Mouse (Mus musculus) WW6 (cell line): ENCODE data around the gene Slc36a3.

Experiments
- DNase-seq: peaks from one replicate; pipeline ENCODE4 v3.0.0-alpha.2; 2013; ENCODE audit warnings: low read depth, low spot score

Gene Slc36a3

DNA sequence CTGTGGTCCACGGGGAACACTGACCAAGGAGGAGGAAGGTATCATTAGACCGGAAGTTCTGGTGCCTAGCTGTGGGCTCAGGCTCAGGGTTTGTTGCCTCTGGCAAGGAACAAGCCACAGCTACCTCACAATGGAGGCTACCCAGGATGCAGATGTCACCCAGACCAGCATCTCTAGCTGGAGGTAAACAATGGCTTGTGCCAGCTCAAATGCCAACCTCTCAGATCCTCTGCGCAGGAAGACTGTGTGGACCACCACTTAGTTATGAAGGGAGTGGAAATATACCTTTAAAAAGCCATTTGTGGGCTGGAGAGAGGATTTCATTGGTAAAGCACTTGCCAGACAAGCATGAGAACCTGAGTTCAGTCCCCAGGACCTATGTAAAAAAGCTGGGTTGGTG is at the start of gene Slc36a3:
Slc36a3 (minus strand) TSS at position 101 of the 400 bp plus-strand sequence.
- DNase-seq = no peak

DNA sequence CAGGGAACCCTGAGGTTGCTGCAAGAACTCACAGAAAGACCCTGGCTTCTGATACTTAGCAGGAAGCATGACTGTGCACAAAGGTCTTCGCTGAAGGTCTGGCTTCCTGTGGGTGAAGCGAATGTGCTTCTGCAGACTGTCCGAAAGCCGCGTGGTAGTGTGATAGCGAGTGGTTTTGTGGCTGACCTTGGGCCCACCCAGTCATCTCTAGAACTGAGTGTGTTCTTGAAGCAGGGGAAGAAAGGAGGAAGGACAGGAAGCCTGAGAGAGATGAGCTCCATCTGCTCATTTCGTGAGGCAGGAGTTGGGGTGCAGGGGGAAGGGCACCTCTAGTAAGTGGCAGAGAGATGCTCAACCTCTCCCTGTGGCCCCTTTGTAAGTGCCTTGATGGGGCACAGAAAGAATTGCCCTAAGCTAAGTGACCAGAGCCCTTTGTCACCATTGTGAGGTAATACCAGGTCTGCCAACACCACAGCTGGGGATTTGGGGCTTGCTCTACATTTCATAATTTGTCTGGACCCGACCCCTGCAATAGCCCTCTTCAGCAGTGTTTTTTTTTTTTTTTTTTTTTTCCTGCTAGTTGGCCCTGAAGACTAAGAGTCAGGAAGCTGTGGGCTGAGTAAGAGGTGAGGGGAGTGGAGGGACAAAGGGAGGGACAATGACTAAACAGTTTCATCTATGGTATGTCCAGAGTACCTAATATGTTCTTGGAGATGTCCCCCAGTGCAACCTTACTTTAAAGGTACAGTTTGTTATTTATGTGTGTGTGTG is 46.4 kb upstream of the Slc36a3 start:
- DNase-seq = no peak

DNA sequence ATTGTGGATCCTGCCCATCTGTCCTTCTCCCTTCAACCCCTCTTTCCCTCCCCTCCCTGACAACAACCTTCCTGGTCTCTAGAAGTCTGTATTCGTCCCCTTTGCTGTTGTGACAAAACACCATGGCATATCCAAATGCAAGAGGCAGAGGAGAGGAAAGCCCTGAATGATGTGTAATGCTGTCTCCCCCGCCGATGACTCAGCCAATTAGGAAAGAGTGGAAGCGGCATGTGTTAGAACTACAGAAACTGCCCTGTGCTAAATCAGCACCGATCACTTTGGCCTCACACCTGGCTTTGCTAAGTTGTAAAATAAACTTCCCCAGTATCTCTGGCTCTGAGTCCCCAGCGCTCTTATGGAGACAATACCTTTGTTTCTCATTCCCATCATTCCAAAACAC is 45.6 kb upstream of the Slc36a3 start:
- no peak for DNase-seq

GRCm38 (mm10) chr11:55190216-55190615 is 38.7 kb upstream of the Slc36a3 start:
- no peak for DNase-seq

DNA sequence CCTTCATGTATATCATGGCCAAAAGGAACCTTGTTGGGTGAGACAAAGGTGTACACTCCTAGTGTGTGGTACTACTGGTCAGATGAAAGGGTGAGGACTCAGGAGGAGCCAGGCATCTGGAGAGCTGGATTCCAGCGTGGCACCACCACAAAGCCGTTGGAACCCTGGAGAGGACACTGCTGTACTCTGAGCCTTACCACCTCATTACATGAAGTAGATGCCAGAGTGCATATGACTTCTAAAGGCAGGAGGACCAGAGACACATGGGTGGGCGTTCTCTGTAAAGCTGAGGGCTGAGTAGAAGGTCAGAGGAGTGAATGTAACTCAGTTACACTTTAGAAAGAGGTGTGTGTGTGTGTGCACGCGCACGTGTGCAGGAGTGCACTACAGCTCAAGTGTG is 36.3 kb upstream of the Slc36a3 start:
- DNase-seq = no peak

DNA sequence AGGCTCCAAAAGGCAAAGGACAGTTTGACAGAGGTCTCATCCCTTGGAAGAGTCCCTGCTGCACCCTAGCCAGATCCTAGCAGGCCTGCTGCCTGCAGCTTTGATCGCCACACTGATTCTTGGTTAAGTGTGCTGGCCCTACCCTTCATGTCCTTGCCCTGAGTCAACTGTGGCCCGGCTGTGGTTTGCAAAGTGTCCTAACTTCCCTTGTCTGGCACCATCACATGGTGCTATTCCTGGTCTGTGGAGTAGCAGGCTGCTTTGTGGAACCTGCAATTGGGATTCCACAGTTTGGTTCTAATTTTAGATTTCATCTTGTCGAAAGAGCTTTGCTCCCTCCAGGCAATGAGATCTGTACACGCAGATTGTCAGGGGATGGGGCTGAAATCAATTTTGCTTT is 35.8 kb upstream of the Slc36a3 start:
- DNase-seq = no peak

DNA sequence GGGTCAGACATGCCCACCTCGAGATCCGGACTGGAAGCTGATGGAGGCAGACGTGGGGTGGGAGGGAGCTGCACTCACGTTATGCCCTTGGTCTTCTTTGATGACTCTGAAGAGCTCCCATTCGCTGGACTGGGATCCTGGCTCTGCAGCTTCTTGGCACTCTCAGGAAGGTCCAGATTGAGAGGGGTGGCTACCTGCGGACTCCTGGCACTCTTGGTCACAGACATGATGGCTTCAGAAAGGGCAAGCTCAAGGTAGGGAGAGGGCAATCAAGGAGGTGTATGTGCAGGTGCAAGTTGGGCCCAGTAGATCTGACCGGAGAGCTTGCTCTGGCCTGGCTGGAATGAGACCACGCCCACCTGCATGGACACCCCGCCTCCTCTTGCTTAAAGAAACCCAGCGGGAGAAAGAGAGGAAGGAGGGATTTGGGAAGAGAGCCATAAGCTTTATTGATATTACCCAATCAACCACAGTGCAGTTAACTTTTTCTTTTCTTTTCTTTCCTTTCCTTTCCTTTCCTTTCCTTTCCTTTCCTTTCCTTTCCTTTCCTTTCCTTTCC is 33.3 kb upstream of the Slc36a3 start, which contains the start of gene Slc36a2:
Slc36a2 (minus strand) TSS at position 345 of the 559 bp plus-strand sequence.
- DNase-seq = no peak

DNA sequence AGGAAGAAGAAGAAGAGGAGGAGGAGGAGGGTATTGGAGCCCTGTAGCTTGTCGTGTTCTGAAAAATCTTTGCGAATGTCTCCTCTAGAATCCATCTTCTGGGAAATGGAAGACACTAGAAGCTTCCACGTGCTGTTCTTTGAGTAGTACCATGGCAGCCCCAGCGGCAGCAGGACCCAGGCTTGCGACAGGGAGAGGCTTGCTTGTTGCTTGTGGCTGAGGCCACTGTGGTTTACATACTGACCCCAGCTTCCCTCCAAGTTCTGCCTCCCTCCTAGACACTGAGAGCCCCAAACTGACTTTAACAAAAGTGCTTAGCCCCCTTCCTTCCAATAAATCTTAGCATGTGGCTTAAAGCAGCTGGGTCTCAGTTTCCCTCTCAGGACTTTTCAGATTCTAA is 32.7 kb upstream of the Slc36a3 start:
- DNase-seq = no peak

- no peak for DNase-seq
Measured at GRCm38 (mm10) chr11:55183124-55183523, 31.6 kb upstream of the Slc36a3 start.

GRCm38 (mm10) chr11:55179856-55180255 is 28.3 kb upstream of the Slc36a3 start:
- no peak for DNase-seq

- DNase-seq = no peak
Measured at GRCm38 (mm10) chr11:55178830-55179229, 27.3 kb upstream of the Slc36a3 start.

DNA sequence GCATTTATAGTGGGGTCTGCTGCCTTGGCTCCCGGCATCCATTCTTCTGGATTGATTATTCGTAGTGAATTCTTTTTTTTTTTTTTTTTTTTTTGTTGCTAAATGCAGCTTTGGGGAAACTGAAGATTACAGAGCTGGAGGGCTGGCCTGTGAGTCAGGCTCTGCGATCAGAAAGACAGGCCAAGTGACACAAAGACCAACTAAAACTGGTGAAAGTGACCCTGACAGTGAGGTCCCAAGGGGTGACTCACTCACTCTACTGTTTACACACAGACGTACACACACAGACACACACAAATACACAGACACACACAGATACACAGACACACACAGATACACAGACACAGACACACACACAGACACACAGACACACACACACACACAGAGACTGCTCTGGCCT is 19.0 kb upstream of the Slc36a3 start:
- DNase-seq = no peak

DNA sequence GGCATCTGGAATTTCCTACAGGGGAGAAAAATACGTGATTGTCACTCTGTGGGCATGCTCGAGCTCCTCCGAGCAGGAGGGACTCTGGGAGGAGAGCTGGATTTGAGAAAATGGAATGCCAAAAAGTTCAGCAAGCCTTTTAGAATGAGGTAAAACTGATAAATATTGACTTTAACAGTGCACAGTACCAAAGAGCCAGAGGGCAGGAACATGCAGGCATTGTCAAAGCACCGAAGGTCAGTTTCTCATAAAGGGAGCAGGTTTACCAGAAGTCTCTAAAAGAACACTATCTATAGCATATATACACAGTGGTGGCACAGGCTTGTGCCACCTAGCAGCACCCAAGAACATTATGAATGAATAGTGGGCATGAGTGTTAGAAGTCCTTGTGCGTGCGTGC is 17.4 kb upstream of the Slc36a3 start:
- no peak for DNase-seq

- DNase-seq = no peak
Measured at GRCm38 (mm10) chr11:55168504-55168903, 17.0 kb upstream of the Slc36a3 start.

DNA sequence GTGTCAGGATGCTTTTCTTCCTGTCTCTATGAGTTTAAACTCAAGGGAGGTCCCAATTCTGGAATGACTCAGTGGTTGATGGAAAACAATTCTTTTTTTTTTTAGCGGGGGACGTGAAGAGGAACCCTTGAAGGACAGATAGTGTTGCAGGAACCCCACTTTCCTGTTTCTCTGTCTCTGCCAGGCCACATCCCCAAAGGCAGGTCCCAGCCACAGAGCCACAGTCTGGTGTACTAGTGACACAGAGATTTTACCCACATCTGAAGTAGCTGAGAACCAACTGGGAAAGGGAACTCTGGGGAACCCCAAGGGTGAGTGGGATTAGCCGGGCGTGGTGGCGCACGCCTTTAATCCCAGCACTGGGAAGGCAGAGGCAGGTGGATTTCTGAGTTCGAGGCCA is 14.2 kb upstream of the Slc36a3 start:
- DNase-seq = no peak

DNA sequence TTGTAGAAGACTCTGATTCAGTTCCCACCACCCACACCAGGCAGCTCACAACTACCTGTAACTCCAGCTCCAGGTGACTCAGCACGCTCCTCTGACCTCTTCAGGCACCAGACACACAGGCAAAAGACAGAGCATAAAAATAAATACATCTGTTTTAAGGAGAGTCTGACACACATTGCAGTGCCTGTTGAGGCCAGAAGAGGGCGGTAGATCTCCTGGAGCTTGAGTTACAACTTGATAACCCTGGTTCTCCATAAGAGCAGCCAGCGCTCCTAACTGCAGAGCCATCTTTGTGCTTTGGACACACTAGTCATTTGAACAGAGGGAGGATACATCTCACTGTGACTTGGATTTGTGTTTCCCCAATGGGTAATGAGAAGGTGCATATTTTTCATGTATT is 13.2 kb upstream of the Slc36a3 start:
- DNase-seq = peak; percentile 75

- DNase-seq = peak; percentile 72
Measured at GRCm38 (mm10) chr11:55162670-55163069, 11.2 kb upstream of the Slc36a3 start.

- peak; percentile 77 for DNase-seq
Measured at GRCm38 (mm10) chr11:55158785-55159359, 7.4 kb upstream of the Slc36a3 start.

DNA sequence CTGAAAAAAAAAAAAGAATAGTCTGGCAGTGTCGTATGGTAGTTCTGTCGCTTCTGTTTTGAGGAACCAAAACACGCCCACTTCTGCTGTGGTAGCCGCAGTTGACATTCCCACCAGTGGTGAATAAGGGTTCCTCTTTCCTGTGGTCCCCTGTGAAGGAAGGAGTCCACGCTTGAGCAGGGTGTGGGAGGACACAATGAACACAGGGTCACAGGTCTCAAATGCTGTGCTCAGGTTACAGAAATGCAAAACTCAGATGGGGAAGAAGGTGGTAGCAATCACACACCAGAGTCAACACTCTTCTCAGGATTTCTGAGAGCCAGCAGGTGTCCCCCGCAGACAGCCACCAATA is 3.5 kb upstream of the Slc36a3 start:
- no peak for DNase-seq

DNA sequence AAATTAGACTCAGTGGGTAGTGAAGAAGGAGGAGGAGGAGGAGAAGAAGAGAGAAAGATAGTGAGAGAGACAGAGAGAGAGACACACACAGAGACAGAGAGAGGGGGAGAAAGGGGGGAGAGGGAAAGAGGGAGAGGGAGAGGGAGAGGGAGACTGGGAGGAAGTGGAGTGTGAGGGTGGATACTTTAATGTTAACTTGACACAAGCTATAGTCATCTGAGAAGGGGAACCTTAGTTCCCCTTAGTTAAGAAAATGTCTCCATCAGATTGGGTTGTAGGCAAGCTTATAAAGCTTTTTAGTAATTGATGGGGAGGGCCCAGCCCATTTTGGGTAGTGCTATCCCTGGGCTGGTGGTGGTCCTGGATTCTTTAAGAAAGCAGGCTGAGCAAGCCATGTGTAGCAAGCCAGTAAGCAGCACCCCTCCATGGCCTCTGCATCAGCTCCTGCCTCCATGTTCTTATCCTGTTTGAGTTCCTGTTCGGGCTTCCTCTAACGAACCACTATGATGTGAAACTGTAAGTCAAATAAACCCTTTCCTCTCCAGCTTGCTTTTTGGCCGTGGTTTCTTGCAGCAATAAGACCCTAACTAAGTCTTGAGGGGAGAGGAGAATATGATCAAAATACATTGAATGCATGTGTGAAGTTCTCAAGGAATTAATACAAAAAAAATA is 3.0 kb upstream of the Slc36a3 start:
- no peak for DNase-seq

GRCm38 (mm10) chr11:55148461-55148860 is 3.0 kb downstream of the Slc36a3 start:
- DNase-seq = no peak

GRCm38 (mm10) chr11:55147423-55147822 is 4.1 kb downstream of the Slc36a3 start:
- DNase-seq = no peak

- no peak for DNase-seq
Measured at GRCm38 (mm10) chr11:55146855-55147254, 4.7 kb downstream of the Slc36a3 start.
